Mouse (Mus musculus) right cerebral cortex, postnatal 4 days (tissue): ENCODE results near the gene Ifitm2.
"Not testable (repeated sequence)": the region's sequence is repeated elsewhere in the genome, so short reads cannot be mapped to it uniquely, and the experiment has no call there.

ENCODE experiments used
- DNase-seq: peaks from one replicate; pipeline ENCODE4 v3.0.0-alpha.2; 2022

The Ifitm2 gene

GRCm38 (mm10) chr7:140955758-140956555 lies at the start of gene Ifitm2, which contains the start of gene Gm45717:
Ifitm2 (minus strand) TSS chr7:140955987.
Gm45717 (minus strand) TSS chr7:140955937.
- DNase-seq: no peak

DNA sequence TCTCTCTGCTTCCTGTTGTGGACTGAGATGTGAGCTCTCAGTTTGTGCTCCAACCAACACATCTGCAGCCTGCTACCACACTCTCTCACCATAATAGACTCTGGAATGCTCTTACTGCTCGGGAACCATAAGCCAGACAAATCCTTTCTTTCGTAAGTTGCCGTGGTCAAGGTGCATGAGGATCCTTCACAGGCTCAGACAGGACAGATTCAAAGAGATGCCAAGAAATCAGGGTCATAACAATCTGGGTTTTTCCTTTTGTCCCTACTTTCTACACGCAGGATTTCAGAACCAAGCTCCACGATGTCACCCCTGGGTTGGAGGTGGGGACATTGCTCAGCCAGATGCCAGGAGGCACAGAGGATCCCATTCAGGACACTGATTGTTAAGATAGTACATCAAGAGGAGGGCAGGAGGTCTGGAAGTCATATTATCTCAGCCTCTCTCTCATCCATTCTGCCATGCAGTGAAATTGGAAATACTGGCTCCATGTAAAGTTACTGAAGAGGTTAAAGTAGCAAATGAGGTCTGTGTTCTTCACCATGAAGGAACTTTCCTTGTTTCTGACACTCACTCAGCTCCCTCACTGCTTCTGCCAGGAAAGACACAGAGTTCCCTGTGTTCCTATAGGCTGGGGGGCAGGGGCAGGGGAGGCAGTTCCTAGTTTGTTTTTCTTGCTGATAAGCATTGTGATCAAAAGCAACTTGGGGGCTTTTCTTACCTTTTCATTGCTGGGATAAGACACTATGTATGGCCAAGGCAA lies 47.6 kb upstream of the Ifitm2 start:
- no peak for DNase-seq

GRCm38 (mm10) chr7:141000881-141001708 lies 45.3 kb upstream of the Ifitm2 start:
- DNase-seq: no peak

GRCm38 (mm10) chr7:140998853-140999700 lies 43.3 kb upstream of the Ifitm2 start:
- DNase-seq: no peak

GRCm38 (mm10) chr7:140997817-140998216 lies 42.0 kb upstream of the Ifitm2 start:
- DNase-seq: no peak

DNA sequence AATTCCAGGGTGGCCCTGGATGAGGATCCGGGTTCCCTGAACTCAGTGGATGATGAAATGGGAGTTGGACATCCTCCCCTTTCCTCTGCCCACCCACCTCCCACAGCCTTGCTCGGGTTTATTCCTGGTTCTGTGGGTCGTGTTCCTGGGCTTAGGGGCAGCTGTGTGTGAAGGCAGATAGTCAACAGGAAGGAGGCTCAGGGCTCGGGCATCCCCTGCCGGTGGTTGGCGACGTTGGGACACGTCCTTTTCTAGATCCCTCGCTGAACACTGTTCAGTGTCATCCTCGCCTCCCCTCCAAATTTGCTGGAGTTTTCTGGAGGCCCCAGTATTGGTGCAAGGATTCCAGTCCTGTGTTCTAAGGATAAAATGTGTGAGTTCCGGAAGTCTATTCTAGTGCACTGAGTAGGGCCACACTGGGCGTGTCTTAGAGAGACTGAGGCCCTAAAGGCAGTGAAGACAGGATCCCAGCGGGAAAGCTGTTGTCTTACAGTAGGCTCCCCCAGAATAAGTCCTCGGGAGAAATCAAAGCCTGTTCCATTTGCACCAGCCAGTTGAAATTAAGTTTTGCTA lies 35.4 kb upstream of the Ifitm2 start:
- DNase-seq: no peak

GRCm38 (mm10) chr7:140990622-140991021 lies 34.8 kb upstream of the Ifitm2 start:
- DNase-seq: no peak

GRCm38 (mm10) chr7:140990185-140990584 lies 34.4 kb upstream of the Ifitm2 start:
- no peak for DNase-seq

- no peak for DNase-seq
Measured at GRCm38 (mm10) chr7:140989022-140989421, 33.2 kb upstream of the Ifitm2 start.

GRCm38 (mm10) chr7:140987182-140988138 lies 31.7 kb upstream of the Ifitm2 start:
- DNase-seq: no peak

DNA sequence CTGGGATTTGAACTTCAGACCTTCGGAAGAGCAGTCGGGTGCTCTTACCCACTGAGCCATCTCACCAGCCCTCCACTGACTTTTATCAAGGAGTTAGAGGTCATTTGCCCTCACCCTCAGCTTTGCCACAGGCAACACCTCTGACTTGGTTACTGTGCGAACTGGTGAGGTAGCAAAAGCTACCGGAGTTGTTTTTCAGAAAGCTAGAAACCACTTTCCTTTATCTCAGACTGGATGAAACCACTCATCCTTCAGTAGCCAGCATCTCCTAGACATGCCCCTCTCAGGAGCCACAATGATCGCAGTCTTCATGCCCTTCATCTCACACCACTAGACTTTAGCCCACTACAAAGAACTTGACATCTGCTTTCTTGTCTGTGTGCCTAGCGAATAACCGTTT lies 27.2 kb upstream of the Ifitm2 start:
- no peak for DNase-seq

- no peak for DNase-seq
Measured at GRCm38 (mm10) chr7:140981704-140982103, 25.9 kb upstream of the Ifitm2 start.

DNA sequence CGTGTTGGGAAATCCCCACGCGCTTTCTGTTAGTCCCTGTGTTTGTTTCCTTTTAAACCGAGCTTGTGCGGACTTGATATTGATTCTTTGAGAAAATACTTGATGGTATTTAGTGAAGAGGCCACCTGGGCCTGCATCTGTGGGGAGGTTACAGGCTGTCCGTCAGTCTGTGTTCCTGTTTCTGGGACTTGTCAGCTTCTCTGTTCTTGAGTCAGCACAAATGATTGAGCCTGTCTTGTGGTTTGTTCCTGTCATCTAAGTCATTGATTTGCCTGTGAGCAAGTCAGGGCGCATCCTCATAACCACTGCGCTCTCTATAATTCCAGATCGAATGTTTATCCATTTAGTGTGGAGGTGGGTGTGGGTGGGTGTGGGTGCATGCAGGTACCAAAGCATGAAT lies 20.9 kb upstream of the Ifitm2 start:
- not testable (repeated sequence) for DNase-seq

- DNase-seq: no peak
Measured at GRCm38 (mm10) chr7:140975465-140975864, 19.7 kb upstream of the Ifitm2 start.

DNA sequence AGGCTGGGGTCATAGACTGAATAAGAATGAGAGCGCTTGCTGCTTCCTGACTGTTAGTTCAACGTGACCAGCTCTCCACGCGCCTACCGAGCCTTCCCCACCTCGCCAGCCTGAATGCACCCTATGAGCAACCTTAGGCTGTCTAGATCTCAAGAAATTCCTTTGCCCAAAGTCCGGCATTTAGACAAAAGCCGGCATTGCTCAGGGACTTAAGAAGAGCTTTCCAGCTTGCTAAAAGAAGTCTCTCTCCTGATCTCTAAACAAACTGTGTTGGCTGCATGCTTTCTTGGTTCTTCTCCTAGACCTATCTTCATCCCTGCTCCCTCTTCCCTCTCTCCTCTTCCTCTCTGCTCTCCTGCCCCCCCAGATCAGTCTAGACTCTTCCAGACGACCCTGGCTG lies 19.2 kb upstream of the Ifitm2 start:
- no peak for DNase-seq

GRCm38 (mm10) chr7:140973396-140974165 lies 17.8 kb upstream of the Ifitm2 start:
- no peak for DNase-seq

DNA sequence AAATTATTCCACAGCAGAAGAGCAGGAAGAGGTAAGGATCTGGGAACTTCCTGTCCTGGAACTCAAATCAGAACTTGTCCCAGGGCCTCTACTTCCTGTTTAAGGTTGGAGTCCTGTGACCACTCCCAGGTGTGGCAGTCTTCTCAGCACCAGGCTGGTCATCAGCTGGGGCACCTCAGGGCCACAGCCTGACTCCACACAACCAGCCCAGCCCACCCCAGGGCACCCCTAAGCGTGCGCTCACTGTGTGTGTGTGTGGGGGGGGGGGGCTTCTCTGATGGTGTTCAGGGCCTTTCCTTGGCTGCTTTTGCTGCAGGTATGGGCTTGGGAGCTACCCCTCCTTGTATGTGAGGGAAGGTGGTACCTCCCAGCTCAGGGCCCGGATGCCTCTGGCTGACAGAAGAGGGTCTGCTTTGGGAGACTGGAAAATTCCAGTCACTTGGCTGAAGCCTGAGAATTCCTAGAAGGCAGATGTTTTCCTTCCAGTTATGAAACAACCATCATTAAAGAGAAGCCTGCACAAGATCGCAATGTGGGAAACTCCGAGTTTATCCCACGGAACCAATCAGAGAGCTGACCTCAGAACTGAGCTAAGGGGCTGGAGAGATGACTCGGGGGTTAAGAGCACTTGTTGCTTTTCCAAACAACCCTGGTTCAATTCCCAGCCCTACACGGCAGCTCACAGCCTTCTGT lies 15.8 kb upstream of the Ifitm2 start:
- no peak for DNase-seq

DNA sequence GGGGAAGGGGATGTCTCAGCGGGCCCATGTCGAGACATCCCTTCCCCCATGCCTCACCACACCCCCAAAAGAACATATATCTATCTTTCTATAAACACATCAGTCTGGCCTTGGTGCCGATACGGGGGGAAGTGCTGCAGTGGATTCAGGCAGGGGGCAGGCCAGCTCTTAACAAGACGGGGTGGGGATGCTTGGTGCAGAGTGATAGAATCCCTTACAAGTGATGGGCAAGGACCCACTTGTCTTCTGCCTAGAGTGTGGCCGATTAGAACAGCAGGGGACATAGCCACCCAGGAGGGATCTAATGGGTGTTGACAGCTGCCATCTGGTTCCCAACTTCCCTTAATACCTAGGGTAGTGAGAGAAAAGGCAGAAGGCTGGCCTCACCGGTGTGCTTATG lies 15.1 kb upstream of the Ifitm2 start:
- no peak for DNase-seq

GRCm38 (mm10) chr7:140968710-140969109 lies 12.9 kb upstream of the Ifitm2 start:
- DNase-seq: not testable (repeated sequence)
